Mouse (Mus musculus) spleen, postnatal 10 days (tissue): ENCODE measurements at regions not wholly inside any gene's neighbourhood (a gene's known extent, or its start where the extent isn't known, plus 50 kb on each side); places are given as distances from the start of the nearest gene placed in this dataset.

Experiments used
- DNase-seq, 2 experiments: peaks; one replicate each; pipeline ENCODE4 v3.0.0; 2021 to 2022; ENCODE audit warnings: low spot score in 2 of 2

DNA sequence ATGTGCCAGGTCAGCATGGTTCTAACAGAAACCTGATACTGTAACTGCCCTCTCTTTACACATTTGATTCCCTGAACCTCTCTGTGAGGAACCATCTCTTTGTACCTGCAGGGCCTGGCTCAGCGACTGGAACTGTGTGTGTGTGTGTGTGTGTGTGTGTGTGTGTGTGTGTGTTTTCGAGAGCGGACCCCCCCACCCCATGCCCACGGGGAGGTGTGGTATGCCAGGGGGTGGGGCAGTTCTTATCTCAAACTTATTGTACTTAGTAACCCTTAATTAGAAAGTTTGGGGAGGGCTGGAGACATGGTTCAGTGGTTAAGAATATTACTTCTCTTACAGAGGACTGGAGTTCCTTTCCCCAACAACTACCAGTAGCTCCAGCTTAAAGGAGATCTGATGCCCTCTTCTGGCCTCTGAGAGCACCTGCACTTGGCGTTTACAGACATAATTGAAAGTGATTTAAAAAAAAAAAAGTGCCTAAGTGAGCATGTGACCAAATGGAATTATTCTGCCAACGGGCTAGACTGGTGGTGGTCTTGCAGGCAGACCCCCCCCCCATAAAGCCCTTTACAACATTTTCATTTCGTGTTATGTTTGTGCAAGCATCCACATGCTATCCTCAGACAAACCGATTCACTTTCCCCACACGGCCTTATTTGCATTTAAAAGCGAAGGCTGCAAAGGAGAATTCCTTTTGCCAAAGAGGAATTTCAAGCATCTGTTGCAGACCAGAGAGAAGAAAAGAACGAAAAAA is 77.7 kb upstream of the Med14 start:
- DNase-seq, result peak in 1 of 2 experiments; percentile 25

DNA sequence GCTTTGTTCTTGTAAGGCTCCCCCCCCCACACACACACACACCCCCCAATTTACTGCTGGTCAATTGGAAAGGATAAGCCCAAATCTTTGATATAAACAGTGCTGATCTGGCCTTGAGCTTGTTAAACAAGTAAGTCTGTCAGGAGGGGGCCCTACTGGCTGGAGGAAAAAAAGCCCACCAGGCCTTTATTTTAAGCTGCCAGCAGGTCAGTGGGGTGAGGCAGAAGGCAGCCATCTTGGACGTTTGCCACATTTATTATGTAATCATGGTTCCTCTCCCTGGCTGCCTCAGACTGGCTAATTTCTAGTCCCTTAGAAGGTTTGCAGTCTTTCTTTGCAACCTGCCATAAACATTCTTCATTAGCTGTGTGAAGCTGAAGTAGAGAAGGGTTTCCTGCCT is 75.9 kb upstream of the Med14 start:
- DNase-seq, result no peak

DNA sequence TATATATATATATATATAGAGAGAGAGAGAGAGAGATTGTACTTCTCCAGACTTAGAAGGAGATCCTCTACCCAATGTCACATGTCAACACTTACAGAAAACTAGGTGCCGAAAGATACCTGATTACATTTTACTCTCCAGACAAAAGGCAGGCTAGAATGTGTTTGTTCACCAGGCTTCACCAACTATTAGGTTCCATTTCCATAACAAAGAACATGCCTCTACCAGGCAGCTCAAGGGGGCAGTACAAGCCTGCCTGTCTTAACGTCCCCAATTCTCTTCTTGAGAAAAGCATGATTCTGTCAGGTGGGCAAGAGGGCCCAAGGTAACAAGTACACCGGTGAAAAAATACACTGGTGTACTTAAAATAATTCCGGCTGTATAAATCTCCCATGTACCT is 72.8 kb upstream of the Med14 start:
- DNase-seq, result no peak

DNA sequence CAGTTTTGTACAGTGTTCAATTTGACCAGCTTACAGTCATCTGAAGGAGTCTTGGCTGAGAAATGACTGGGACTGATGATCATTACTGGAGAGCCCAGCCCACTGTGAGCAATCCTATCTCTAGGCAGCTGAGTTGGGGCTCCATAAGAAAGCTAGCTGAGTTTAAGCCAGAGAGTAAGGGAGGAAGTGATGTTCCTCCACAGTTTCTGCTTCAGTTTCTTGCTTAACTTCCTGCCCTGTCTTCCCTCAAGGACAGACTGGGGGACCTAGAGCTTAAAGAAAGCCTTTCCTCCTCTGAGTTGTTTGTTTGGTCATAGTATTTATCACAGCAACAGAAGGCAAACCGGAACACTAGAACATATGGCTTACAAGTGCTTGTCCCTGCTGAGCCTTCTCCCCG is 70.8 kb upstream of the Med14 start:
- no peak for DNase-seq

DNA sequence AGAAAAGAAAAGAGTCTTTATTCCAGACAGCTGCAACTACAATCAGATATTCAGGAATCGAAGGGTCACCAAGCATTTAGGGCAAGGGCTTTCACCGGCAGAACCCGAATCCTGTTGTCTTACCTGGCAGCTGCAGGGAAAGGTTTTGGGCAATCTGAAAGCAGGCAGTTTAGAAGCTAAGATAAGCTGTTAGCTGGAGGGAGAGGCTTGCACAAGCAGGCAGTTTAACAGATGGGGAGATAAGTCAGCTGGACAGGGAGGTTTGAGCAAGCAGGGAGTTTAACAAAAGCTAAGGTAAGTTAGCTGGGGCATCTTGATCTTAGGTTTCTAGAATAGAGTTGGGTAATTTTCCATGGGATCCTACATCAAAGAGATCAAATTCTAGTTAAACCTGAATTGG is 67.3 kb upstream of the Med14 start:
- DNase-seq, result no peak

DNA sequence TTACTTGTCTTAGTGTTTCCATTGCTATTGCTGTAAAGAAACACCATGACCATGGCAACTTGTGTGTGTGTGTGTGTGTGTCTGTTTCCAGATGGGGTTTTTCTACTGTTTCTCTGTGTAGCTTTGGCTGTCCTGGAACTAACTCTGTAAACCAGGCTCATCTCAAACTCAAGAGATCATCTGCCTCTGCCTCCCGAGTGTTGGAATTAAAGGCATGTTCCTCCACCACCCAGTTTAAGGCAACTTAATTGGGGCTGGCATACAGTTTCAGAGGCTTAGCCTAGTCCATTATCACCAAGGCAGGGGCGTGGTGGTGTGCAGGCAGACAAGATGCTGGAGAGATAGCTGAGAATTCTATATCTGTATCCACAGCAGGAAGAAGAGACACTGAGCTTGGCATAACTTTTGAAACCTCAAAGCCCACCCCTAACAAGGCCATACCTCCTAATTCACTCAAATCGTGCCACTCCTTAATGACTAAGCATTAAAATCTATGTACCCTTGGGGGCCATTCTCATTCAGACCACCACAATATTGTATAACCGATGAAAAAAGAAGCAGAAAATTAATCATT is 65.5 kb upstream of the Med14 start:
- no peak for DNase-seq

DNA sequence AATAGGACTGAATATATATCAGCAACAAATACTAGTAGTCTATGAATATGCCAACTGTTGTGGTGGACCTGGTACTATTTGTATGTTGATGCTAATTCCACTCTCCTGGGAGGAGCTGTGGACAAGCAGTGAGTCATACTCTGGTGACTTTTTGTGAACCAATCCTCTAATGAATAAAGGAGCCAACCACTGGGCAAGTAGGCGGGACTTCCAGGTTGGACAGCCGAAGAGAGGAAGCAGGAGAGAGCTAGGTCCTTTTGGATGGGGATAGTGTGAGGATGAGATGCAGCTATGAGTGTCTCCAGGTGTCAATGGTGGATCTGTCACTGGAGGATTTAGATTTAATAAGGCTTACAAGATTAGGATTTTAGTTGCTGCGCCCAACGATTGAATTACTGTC is 64.8 kb upstream of the Med14 start:
- DNase-seq, result no peak

DNA sequence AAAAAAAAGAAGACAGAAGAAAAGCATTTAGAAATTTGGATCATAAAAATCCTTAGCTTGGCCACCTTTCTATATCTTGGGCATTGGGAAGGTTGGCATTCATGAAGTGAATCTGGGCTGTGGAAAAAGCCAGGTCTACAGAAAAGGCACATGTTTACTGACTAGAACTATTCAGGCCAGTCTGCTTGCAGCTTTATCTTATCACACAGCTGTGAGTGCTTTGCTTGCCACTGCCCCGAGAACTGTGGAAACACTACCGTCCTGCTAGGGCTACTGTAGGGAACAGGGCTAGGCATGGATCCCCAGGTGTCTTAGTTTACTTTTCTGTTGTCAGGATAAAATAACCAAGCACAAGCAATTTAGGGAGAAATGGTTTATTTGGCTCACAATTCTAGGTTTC is 63.4 kb upstream of the Med14 start:
- DNase-seq, result no peak

DNA sequence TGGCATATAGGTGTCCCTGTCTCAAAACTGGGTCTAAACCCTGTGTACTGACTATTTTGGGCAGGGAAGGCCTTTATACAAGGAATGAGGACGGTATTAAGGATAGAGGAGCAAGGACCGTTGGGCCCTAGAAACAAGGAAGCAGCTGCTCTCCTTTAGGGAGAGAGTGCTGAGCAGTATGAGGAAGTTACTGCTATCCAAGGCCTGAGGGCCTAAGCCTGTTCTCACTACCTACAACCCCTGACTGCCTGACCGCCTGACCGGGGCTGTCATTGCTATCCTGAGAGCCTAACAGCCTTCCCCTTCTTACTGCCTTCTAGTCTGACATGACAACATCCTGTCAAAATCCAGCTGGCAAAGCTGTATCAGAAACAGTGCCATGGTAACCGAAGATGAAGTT is 62.6 kb upstream of the Med14 start:
- no peak for DNase-seq

DNA sequence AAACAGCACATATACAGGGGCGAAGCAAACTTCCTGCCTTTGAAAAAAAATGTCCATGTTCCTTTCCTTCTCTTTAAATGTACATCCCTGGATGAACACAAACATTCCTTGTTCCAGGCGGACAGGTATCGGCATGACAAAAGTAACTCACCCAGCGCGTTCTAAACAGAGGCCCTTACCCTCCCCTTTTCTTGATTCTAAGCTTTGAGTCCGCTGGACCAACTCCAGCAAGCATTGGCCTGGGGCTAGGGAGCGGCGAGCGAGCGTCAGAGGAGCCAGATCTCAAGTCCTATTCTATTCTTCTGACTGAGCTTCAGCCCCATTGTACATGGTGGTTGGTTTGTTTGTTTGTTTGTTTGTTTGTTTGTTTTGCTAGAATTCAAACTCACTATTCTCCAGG is 60.9 kb upstream of the Med14 start:
- DNase-seq, result no peak

DNA sequence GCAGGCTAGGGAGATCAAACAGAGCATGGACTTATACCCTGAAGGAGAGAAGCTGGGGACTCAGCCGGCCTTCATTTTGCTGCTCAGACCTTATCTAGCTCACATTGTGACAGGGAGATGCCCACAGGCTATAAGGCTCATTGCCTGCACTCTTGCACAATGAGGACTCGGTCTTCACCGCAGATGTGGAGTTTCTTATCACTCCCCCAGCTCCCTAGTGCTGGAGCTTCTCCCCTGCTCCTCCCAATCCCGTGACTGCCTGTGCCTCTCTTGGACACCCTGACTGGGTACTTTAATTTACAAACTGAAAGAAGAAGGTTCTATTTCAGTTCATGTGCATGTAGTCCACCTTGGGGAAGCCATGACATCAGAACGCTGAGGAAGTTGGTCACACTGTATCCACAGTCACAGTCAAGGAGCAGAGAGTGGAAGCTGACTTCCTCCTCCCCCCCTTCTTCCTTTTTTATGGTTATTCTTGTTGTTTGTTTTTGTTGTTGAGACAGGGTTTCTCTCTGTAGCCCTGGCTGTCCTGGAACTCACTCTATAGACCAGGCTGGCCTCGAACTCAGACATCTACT is 51.3 kb upstream of the Med14 start:
- DNase-seq, result no peak
